Mouse (Mus musculus): ENCODE measurements at regions not wholly inside any gene's neighbourhood (a gene's known extent, or its start where the extent isn't known, plus 50 kb on each side); places are given as distances from the start of the nearest gene placed in this dataset.

- no peaks in the 10 kb centered on the region for H3K4me1 ChIP-seq (ENCODE audit: control insufficient read depth in 1 of 2, insufficient read depth in 2 of 2)
- in situ Hi-C loops (cut with MboI; ENCODE audit: low pct_ligation_motif_present, low pct_unique_long_range_greater_than_20kb, low sequenced_read_pairs) (no loop called here), dilution Hi-C loops (cut with MboI; ENCODE audit: extremely low pct_ligation_motif_present, extremely low pct_unique_long_range_greater_than_20kb, low sequenced_read_pairs) (no loop called here)
- no peaks in the 10 kb centered on the region for H3K36me3 ChIP-seq (replicated peaks in 1 of 2; ENCODE audit: control insufficient read depth in 1 of 2, insufficient read depth in 1 of 2, low read length in 1 of 2)
- H3K9me3 ChIP-seq (replicated peaks; ENCODE audit: low read length): no peaks in the 10 kb centered on the region
- TF ChIP-seq MEF2A (IDR thresholded peaks at IDR 0.05; ENCODE audit: borderline replicate concordance, low read depth, low read length) (no peak), SMC3 (IDR thresholded peaks at IDR 0.05; ENCODE audit: low read depth, low read length) (no peak), MAZ (IDR thresholded peaks at IDR 0.05; ENCODE audit: low read depth, low read length) (no peak), ETS1 (conservative IDR thresholded peaks at IDR 0.05; ENCODE audit: low read depth, low read length) (no peak), MYC (IDR thresholded peaks at IDR 0.05; ENCODE audit: low read depth, low read length) (no peak), UBTF (IDR thresholded peaks at IDR 0.05; ENCODE audit: low read depth, low read length) (no peak), NRF1 (IDR thresholded peaks at IDR 0.05; ENCODE audit: low read depth, low read length) (no peak), BHLHE40 (IDR thresholded peaks at IDR 0.05; ENCODE audit: low read depth, low read length) (no peak), ELF1 (IDR thresholded peaks at IDR 0.05; ENCODE audit: low read depth, low read length) (no peak), NELFE (IDR thresholded peaks at IDR 0.05; ENCODE audit: low read depth, low read length) (no peak), TBP (conservative IDR thresholded peaks at IDR 0.05; ENCODE audit: low read depth, low read length) (no peak), POLR2AphosphoS2 (IDR thresholded peaks at IDR 0.05; ENCODE audit: low read depth, low read length) (no peak), TCF12 (IDR thresholded peaks at IDR 0.05; ENCODE audit: low read depth, low read length) (no peak), MAX (IDR thresholded peaks at IDR 0.05; ENCODE audit: low read length) (no peak), POLR2A (IDR thresholded peaks at IDR 0.05; ENCODE audit: low read depth, low read length) (no peak), E2F4 (IDR thresholded peaks at IDR 0.05; ENCODE audit: insufficient replicate concordance, low read depth, low read length) (no peak), EP300 (IDR thresholded peaks at IDR 0.05; ENCODE audit: low read length) (no peak), PAX5 (IDR thresholded peaks at IDR 0.05; ENCODE audit: low read length) (no peak), MAFK (IDR thresholded peaks at IDR 0.05; ENCODE audit: insufficient replicate concordance, low read length) (no peak), CTCF (conservative IDR thresholded peaks at IDR 0.05 in 1 of 2, IDR thresholded peaks at IDR 0.05 in 1 of 2; ENCODE audit: low read depth in 2 of 2, low read length in 2 of 2) (no peak)
- H3K79me2 ChIP-seq (replicated peaks; ENCODE audit: control insufficient read depth, extremely low read depth, insufficient read depth, poor library complexity, severe bottlenecking): no peaks in the 10 kb centered on the region
- no peak overlapping the region for H3K4me3 ChIP-seq (replicated peaks in 1 of 3; ENCODE audit: low read depth in 2 of 3, low read length in 2 of 3, poor library complexity in 1 of 3)
- H3K9ac ChIP-seq (ENCODE audit: insufficient read depth, low read depth): no peak overlapping the region
- H3K4me2 ChIP-seq (ENCODE audit: insufficient read depth, low read depth, poor library complexity, severe bottlenecking): no peak overlapping the region
- no peaks in the 10 kb centered on the region for H3K27me3 ChIP-seq (replicated peaks)
- no peak for DNase-seq (ENCODE audit: extremely low read depth)
- no peak overlapping the region for H3K27ac ChIP-seq (ENCODE audit: insufficient read depth, low read depth)
These were observed 61.9 kb upstream of the Adamts3 start for GRCm38 (mm10) chr5:89944855-89945659.

Data from CH12.LX (cell line).